Mouse (Mus musculus) heart, embryonic 12.5 days (tissue): ENCODE measurements around the gene S100a2. TPM values are rescaled to one million over a fixed set of nuclear protein-coding genes. Genes with fewer than 3 reads are reported as not detected.

Experiments
- ATAC-seq: fragments of 200-750 bp; cut with Nextera tagmentation; 2 replicates; pipeline ENCODE4 v1.8.0; 2017; ENCODE audit warnings: moderate TSS enrichment, moderate library complexity; ENCODE audit not compliant: insufficient number of reproducible peaks, low FRiP score
- H3K27ac ChIP-seq: fragments of 300-500 bp; sonication (generic); 2 replicates; pipeline ENCODE4 v1.5.1; 2016; ENCODE audit warnings: mild to moderate bottlenecking, moderate library complexity; ENCODE audit not compliant: poor library complexity, severe bottlenecking
- H3K27me3 ChIP-seq: fragments of 300-500 bp; sonication (generic); replicated peaks from 2 replicates; pipeline ENCODE4 v1.6.1; 2016; ENCODE audit warnings: mild to moderate bottlenecking, moderate library complexity
- H3K36me3 ChIP-seq: fragments of 300-500 bp; sonication (generic); 2 replicates; pipeline ENCODE4 v1.6.1; 2016; ENCODE audit warnings: mild to moderate bottlenecking, moderate library complexity
- H3K4me1 ChIP-seq: fragments of 300-500 bp; sonication (generic); replicated peaks from 2 replicates; pipeline ENCODE4 v1.6.1; 2016; ENCODE audit warnings: mild to moderate bottlenecking
- H3K4me2 ChIP-seq: fragments of 300-500 bp; sonication (generic); 2 replicates; pipeline ENCODE4 v1.6.1; 2016; ENCODE audit warnings: mild to moderate bottlenecking, moderate library complexity
- H3K4me3 ChIP-seq: fragments of 300-500 bp; sonication (generic); 2 replicates; pipeline ENCODE4 v1.5.1; 2016; ENCODE audit warnings: mild to moderate bottlenecking
- H3K9ac ChIP-seq: fragments of 300-500 bp; sonication (generic); 2 replicates; pipeline ENCODE4 v1.6.1; 2016; ENCODE audit warnings: mild to moderate bottlenecking, moderate library complexity
- H3K9me3 ChIP-seq: fragments of 300-500 bp; sonication (generic); replicated peaks from 2 replicates; pipeline ENCODE4 v1.6.1; 2016; ENCODE audit warnings: mild to moderate bottlenecking, moderate library complexity
- WGBS: fragments of 180-500 bp; shearing (Covaris S2); methylation state at CpG from one replicate; pipeline ENCODE4 v1.1.7; 2016; 5-methylcytosine and 5-hydroxymethylcytosine counted together
- polyA plus RNA-seq: library from polyadenylated mRNA; unstranded; fragments of >200 nt; fragmentation: Nextera tagmentation; extraction: Ambion mirVana; gene quantifications from 2 replicates; pipeline ENCODE4 v1.2.1, GENCODE M21; 2016

Gene S100a2
- polyA plus RNA-seq, 1 experiment from 2014 or later, result not detected

DNA sequence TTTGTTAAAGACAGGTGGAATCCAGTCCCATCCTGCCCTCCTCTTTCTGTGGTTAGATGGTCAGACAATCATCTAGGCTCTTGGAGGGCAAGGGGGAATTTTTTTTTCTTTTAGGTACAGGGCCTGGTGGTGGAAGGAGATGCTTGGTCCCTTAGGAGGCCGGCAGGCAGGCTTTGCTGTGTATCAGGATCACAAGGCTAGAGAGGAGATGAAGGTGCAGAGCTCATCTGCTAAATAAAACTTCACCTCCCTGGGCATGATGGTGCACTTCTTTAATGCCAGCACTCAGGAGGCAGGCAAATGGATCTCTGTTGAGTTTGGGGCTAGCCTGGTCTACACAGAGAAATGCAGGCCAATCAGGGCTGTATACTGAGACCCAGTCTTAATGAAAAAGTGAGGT lies 25.9 kb downstream of the S100a2 start:
- no peak overlapping the region for H3K9ac ChIP-seq
- H3K4me1 ChIP-seq, result peaks cover 11% of the 10 kb centered on the region
- WGBS, result 75% methylated on average over 1 of the region's 1 CpGs
- H3K4me3 ChIP-seq, result no peak overlapping the region
- no peak overlapping the region for H3K27ac ChIP-seq
- ATAC-seq, result no peak
- H3K36me3 ChIP-seq, result no peaks in the 10 kb centered on the region
- H3K9me3 ChIP-seq, result no peaks in the 10 kb centered on the region
- no peak overlapping the region for H3K4me2 ChIP-seq
- peaks cover 6% of the 10 kb centered on the region; the same call in 1 of the 2 replicates for H3K27me3 ChIP-seq

DNA sequence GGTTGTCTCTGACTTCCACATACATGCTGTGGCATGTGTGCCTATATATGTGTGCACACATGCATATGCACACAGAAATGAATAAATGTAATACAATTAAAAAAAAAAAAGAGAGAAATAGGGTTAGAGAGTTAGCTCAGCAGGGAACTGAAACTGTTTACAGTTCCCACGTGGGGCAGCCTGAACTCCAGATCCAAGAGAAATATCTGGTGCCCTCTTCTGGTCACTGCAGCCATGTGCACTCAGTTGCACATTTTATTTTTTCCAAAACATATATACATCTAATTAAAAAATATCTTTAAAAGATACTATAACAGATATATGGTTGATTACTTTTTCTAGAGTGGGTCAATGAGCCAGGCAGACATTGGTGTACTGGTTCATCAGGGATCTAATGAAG lies 27.5 kb downstream of the S100a2 start:
- H3K4me2 ChIP-seq, result no peak overlapping the region
- H3K9me3 ChIP-seq, result no peaks in the 10 kb centered on the region
- no peak overlapping the region for H3K27ac ChIP-seq
- H3K36me3 ChIP-seq, result no peaks in the 10 kb centered on the region
- H3K9ac ChIP-seq, result no peak overlapping the region
- peaks cover 11% of the 10 kb centered on the region for H3K4me1 ChIP-seq
- no peak overlapping the region for H3K4me3 ChIP-seq
- peaks cover 6% of the 10 kb centered on the region; the same call in 1 of the 2 replicates for H3K27me3 ChIP-seq
- no peak for ATAC-seq
- 10% methylated on average over 1 of the region's 1 CpGs for WGBS

DNA sequence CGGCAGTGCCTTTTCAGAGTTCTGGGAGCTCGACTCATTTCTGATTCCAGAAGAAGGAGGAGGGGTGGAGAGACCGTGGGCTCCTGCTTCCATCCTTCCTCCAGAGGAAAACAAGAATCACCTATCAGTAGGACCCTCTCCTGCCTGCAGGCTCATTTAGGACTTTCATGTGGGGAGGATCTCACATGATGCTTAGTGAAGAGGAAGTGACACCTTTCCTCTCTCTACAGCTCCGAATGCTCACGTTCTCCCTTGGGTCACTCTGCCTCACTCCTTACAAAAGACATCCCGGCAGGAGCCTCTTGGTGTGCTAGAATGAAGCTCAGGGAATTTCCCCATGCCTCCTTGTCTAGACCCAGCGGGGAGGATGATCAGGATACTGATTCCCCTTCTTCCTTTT lies 31.5 kb downstream of the S100a2 start:
- Histone ChIP-seq H3K27me3 (no peaks in the 10 kb centered on the region), H3K36me3 (no peaks in the 10 kb centered on the region), H3K9ac (no peak overlapping the region), H3K4me1 (peaks cover 13% of the 10 kb centered on the region), H3K4me2 (no peak overlapping the region), H3K9me3 (no peaks in the 10 kb centered on the region), H3K4me3 (no peak overlapping the region), H3K27ac (no peak overlapping the region)
- 39% methylated on average over 7 of the region's 7 CpGs for WGBS
- ATAC-seq, result no peak

DNA sequence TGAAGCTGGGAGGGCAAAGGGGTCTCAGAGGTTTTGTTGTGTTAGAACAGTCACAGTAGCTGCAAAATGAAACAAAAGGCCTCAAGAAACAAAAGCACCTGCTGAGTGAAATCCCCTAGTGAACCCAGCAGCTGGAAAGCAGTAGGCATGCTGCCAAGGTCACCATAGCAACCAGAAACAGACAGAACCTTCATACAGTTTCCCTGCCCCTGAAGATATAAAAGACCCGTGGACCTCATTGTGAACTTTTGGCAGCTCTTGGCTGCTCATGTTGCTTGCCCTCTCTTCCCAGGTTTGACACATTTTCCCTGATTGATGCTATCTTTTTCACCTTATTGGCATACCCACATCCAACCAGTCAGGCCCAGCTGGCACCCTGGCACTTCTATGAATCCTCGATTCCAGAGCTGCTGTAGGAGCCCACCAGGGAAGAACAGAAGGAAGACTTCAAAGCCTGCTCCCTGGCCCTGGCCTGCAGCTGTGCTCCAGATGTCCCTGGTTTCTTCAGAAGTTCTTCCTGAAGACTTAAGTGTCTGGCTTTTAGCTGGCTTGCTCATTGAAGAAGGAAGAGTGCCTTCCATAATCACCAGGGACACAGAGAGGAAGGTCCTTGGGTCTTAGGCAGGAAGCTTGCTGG lies 33.5 kb downstream of the S100a2 start:
- no peak overlapping the region for H3K27ac ChIP-seq
- no peaks in the 10 kb centered on the region for H3K36me3 ChIP-seq
- H3K4me2 ChIP-seq, result no peak overlapping the region

DNA sequence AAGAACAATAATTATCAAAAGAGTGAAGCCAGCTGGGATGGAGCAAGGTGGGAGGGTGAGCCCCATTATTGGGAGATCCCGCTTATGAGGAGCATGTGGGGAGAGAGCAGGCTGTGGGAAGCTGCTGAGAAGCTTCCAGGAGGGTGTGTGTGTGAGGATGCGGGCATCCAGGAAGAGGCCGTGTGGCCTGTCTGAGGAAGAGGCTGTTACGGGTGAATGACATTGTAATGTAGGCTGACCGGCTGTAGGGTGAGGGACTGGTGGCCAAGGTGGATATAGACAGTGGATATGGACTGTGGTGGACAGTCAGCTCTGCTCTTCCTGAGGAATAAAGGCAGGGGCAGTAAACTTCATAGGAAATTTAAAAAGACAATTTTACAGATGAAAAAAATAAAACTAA lies 35.4 kb downstream of the S100a2 start:
- no peak overlapping the region for H3K9ac ChIP-seq
- H3K4me2 ChIP-seq, result no peak overlapping the region
- no peak for ATAC-seq
- peaks cover 13% of the 10 kb centered on the region for H3K4me1 ChIP-seq
- 72% methylated on average over 5 of the region's 5 CpGs for WGBS
- H3K9me3 ChIP-seq, result no peaks in the 10 kb centered on the region
- no peak overlapping the region for H3K27ac ChIP-seq
- no peaks in the 10 kb centered on the region for H3K27me3 ChIP-seq
- no peaks in the 10 kb centered on the region for H3K36me3 ChIP-seq
- H3K4me3 ChIP-seq, result no peak overlapping the region

More for the DNA sequence above, 33.5 kb downstream of the S100a2 start:
- Histone ChIP-seq H3K4me1 (peaks cover 13% of the 10 kb centered on the region), H3K9me3 (no peaks in the 10 kb centered on the region), H3K27me3 (no peaks in the 10 kb centered on the region), H3K9ac (no peak overlapping the region), H3K4me3 (no peak overlapping the region)
- 27% methylated on average over 2 of the region's 2 CpGs for WGBS
- ATAC-seq, result peak; percentile 63; the same call in 1 of the 2 replicates

DNA sequence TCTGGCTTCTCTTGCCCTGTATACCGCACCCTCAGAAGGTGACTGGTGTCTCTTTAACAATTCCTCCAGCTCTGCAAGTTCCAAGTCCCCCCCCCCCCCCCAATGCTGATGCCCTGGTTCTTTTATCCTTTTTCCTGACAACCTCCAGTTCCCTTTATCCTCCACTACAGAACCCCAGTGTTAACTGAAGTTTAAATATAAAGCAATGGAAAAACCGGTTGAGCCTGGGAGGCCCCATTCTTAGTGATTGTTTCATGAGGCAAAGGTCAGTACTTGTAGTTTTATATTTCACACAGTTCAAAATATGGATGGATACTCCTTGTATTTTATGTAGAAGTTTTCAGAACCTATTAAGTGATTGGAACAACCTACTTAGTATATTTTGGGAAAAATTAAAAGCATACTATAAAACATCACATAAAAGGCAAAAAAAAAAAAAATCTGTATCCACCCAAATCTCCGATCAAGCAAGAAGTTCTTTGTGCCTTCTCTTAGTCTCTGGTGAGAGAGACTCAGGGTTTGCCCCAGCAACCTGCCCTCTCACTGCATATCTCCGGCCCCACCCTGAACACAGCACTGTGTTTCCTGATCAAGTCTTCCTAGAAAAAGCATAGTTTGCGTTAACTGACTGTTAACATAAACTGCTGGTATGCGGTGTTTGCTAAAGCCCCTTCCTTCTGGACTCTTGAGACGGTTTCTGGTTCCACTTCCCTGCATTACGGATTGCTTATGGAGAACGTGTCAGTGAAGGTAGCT lies 36.4 kb downstream of the S100a2 start:
- H3K27ac ChIP-seq, result no peak overlapping the region
- no peaks in the 10 kb centered on the region for H3K27me3 ChIP-seq
- H3K36me3 ChIP-seq, result no peaks in the 10 kb centered on the region
- no peak overlapping the region for H3K4me2 ChIP-seq
- peaks cover 13% of the 10 kb centered on the region for H3K4me1 ChIP-seq
- no peak overlapping the region for H3K9ac ChIP-seq
- H3K9me3 ChIP-seq, result no peaks in the 10 kb centered on the region
- WGBS, result 65% methylated on average over 9 of the region's 9 CpGs
- ATAC-seq, result no peak
- no peak overlapping the region for H3K4me3 ChIP-seq

DNA sequence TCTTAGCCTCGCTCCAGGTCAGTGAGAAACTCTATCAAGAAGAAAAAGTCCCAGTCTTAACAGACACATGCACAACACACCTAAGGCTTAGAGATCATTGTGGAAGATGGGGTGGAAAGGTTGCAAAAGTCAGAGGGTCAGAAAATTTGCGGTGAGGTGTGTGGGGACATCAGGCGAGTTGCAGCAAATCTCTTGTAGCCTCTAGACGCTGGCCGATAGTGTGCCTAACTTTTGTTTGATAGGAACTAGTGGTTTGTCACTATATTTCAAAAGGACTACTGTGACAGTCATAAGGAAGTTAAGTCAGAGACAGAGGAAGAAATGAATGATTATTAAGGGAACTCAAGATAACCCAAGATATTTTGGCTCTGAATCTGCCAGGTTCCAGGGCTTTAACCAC lies 37.3 kb downstream of the S100a2 start:
- no peak overlapping the region for H3K9ac ChIP-seq
- no peak overlapping the region for H3K27ac ChIP-seq
- no peak overlapping the region for H3K4me3 ChIP-seq
- no peaks in the 10 kb centered on the region for H3K36me3 ChIP-seq
- peaks cover 13% of the 10 kb centered on the region for H3K4me1 ChIP-seq
- H3K27me3 ChIP-seq, result no peaks in the 10 kb centered on the region
- H3K4me2 ChIP-seq, result no peak overlapping the region
- WGBS, result 81% methylated on average over 5 of the region's 5 CpGs
- ATAC-seq, result no peak
- H3K9me3 ChIP-seq, result no peaks in the 10 kb centered on the region

DNA sequence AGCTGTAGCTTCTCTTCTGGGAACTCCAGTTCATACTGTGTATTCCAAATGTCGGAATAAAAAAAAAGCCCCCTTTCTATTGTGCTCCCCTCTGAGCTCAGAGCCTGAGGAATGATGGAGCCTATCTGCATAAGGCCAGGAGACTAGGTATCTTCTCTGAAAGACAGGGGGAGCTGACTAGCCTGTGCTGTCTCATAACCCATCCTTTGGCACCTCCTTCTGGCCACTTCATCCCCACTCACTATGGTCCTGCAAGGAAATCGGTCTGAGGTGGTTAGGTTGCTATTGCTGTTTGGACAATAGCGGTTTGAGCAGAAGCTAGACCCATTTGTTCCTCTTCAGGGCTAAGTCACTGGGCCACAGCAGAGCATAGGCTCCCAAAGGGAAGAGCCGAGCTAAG lies 37.8 kb downstream of the S100a2 start:
- Histone ChIP-seq H3K4me1 (peaks cover 13% of the 10 kb centered on the region), H3K36me3 (no peaks in the 10 kb centered on the region), H3K4me3 (no peak overlapping the region), H3K27ac (no peak overlapping the region), H3K4me2 (no peak overlapping the region), H3K9me3 (0 out of 2 replicates have a peak, but pooled peaks cover 4% of the 10 kb centered on the region), H3K9ac (no peak overlapping the region), H3K27me3 (no peaks in the 10 kb centered on the region)
- no peak for ATAC-seq
- 51% methylated on average over 4 of the region's 4 CpGs for WGBS

DNA sequence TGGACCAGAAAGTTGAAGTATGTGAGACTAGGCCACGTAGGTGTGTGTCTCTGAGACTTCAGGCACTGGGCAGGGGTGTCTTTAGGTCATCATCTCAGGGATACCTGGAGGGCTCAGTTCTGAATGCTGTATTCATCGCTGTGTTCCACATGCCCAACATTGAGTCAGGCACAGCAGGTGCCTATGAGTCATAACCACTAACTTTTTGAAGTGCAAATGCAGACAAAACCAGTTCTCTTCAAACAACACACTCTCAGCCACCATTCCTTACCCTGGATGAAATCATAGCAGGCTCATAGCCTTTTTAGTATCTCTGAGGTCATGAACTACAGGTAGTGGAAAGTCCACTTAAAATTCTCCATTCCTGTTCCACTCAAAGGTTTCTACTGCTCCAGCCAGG lies 39.3 kb downstream of the S100a2 start:
- Histone ChIP-seq H3K4me1 (no peaks in the 10 kb centered on the region), H3K9me3 (0 out of 2 replicates have a peak, but pooled peaks cover 4% of the 10 kb centered on the region)
- ATAC-seq, result no peak

DNA sequence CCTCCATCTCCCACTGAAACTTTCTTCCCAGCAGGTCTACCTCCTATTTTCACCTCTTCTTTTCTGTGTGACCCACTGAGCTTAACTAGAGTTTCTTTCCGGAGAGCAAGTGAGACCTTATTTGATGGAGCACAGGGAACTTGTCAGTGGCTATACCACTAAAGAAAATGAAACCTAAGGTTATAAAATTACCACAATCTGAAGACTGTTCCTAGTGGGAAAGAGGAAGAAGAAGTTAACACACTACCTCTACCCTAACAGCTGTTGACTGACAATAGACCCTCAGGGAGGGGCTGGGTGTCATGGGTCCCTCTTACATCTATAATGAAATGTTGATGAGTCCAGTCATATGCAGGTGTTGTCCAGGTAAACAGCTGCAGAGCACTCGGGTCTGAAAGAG lies 41.9 kb downstream of the S100a2 start:
- WGBS, result 69% methylated on average over 2 of the region's 2 CpGs
- H3K36me3 ChIP-seq, result no peaks in the 10 kb centered on the region
- no peak overlapping the region for H3K4me2 ChIP-seq

More for the DNA sequence above, 39.3 kb downstream of the S100a2 start:
- 80% methylated on average over 2 of the region's 2 CpGs for WGBS
- H3K4me2 ChIP-seq, result no peak overlapping the region
- H3K27me3 ChIP-seq, result no peaks in the 10 kb centered on the region
- no peak overlapping the region for H3K27ac ChIP-seq
- no peak overlapping the region for H3K4me3 ChIP-seq
- no peak overlapping the region for H3K9ac ChIP-seq
- no peaks in the 10 kb centered on the region for H3K36me3 ChIP-seq

DNA sequence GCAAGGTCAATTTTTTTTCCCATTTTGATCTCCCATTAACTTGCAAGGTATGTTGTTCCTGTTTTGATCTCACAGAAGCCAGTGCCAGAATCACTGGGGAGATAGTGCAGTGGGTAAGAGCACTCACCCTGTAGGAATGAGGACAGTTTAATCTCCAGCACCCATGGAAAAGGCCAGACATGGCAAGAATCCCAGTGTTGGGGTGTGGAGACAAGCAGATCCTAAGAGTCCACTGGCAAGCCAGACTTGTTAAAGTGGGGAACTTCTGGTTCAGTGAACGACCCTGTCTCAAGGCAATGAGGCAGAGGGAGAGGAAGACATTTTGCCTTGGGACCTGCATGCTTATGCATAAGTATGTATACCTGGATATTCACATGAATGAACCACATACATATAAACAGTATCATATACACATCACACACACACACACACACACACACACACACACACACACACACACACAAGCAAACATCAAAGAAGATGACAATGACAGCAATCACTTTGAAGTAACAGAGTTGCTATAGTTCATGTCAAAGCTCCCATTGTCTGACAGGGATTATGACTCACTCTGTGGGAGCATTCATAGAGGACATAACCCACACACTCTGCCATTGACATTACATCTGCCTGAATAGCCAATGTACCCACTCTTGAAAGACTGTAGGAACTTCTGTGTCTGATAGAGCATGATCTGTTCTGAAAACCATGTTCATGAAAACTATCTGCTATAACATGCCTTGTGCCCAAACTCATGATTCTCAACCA lies 48.6 kb downstream of the S100a2 start:
- Histone ChIP-seq H3K4me2 (no peak overlapping the region), H3K9me3 (no peaks in the 10 kb centered on the region), H3K36me3 (no peaks in the 10 kb centered on the region), H3K27me3 (no peaks in the 10 kb centered on the region), H3K27ac (no peak overlapping the region), H3K4me3 (no peak overlapping the region), H3K4me1 (no peaks in the 10 kb centered on the region), H3K9ac (no peak overlapping the region)
- 75% methylated on average over 1 of the region's 1 CpGs for WGBS
- ATAC-seq, result no peak

More for the DNA sequence above, 41.9 kb downstream of the S100a2 start:
- no peak for ATAC-seq
- 0 out of 2 replicates have a peak, but pooled peaks cover 4% of the 10 kb centered on the region for H3K9me3 ChIP-seq
- no peak overlapping the region for H3K27ac ChIP-seq
- H3K27me3 ChIP-seq, result no peaks in the 10 kb centered on the region
- H3K4me1 ChIP-seq, result no peaks in the 10 kb centered on the region
- H3K9ac ChIP-seq, result no peak overlapping the region
- no peak overlapping the region for H3K4me3 ChIP-seq
